Mouse (Mus musculus): ENCODE measurements around the gene Sgca. TPM values are rescaled to one million over a fixed set of nuclear protein-coding genes. Genes with fewer than 3 reads are reported as not detected.

The Sgca gene
- polyA plus RNA-seq, 1 experiment from 2014 or later, result not detected

DNA sequence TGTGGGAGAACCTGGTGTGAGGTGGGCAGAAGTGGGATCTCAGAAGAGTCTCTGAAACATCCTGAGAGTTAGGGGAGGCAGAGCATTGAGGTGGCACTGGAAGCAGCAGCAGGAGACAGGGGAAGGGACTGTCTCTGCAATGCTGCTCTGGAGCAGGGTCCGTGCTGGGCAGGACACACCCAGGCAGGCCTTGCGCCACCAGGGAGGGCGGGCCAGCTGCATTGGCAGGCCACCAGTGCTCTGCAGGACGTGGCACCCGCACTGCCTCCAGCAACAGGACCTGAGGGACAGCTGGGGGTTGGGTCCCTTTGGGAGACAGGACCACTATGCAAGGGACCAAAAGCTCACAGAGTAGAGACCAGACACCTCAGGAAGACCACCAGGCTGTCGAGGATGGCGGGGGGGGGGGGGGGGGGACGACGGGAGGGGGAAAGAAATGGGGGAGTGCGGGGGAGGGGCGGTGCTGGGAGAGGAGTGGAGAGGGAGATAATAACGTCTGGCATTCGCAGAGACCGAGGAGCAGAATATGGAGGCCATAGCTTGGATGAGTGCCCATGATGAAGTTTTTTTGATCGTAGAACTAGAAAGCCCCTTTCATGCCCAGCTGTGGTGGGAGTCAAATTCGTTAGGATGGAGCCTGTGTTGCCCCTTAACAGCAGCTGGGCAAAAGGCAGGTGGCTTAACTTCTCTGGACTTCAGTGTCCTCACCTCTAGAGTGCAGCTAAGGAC lies 60.3 kb downstream of the Sgca start:
- peaks cover 7% of the 10 kb centered on the region for H3K4me1 ChIP-seq
- WGBS, result 21% methylated on average over 13 of the region's 16 CpGs
- ATAC-seq (replicated peaks), result no peak
- no peak overlapping the region for H3K27ac ChIP-seq (replicated peaks)
- H3K4me3 ChIP-seq, result no peak overlapping the region
- H3K27me3 ChIP-seq, result no peaks in the 10 kb centered on the region
- H3K4me2 ChIP-seq (replicated peaks), result no peak overlapping the region
- no peaks in the 10 kb centered on the region for H3K36me3 ChIP-seq
- H3K9me3 ChIP-seq, result no peaks in the 10 kb centered on the region
- no peak overlapping the region for H3K9ac ChIP-seq (replicated peaks)

DNA sequence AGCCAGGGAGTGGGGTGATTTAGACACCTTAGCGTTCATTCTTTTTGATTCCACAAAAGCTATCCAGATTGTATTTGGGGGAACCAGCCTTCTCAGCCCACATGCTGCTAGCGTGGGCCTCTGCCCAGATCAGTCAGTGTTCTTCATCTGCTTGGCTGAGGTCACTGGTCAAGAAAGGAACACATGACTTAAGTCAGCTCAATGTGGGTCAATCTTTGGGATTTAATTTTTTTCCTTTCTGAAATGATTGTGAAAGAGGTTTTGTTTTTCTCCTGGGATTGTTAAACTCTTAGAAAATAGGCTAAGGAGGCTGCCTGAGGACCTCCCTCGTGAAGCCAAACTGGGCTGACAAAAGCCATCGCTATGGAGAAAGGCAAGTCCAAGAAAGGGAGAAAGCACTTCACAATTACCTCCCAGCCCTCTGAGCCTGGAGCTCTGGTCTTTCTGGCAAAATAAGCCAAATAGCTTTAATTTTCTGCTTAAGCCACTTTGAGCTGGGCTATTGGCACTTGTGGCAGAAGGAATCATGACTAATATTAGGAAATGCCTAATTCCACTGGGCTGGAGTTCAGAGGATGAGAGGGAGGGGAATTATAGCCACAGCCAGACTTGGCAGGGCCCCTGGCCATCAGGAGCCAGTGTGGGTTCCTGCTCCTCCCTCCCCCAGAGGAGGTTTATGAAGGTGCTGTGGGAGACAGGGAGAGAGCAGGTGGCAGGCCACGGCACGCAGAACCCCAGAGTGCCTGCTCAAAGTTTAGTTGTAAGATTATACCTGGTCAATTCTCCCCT lies 62.6 kb downstream of the Sgca start:
- 47% methylated on average over 6 of the region's 6 CpGs for WGBS
- Histone ChIP-seq H3K27ac (replicated peaks) (no peak overlapping the region), H3K27me3 (no peaks in the 10 kb centered on the region), H3K9me3 (no peaks in the 10 kb centered on the region), H3K9ac (replicated peaks) (no peak overlapping the region), H3K4me1 (peaks cover 7% of the 10 kb centered on the region), H3K4me2 (replicated peaks) (no peak overlapping the region), H3K36me3 (no peaks in the 10 kb centered on the region), H3K4me3 (no peak overlapping the region)
- no peak for ATAC-seq (replicated peaks)

Other genes with a start within 250 kb of the Sgca start
- gene Cdc34b, start 234.5 kb downstream of the Sgca start, polyA plus RNA-seq (2015; fragmentation: Nextera tagmentation; extraction: Ambion mirVana), result 0.15 TPM in 1 of 2 replicates, not detected in the other
- 0.13 TPM in 1 of 2 replicates, not detected in the other for gene Tmem92, start 193.6 kb downstream of the Sgca start, polyA plus RNA-seq (2015; fragmentation: Nextera tagmentation; extraction: Ambion mirVana)
- gene Col1a1, start 40.1 kb downstream of the Sgca start, polyA plus RNA-seq (2015; fragmentation: Nextera tagmentation; extraction: Ambion mirVana), result 40.2 and 40.5 TPM in 2 replicates
- gene Hils1, start 8.7 kb downstream of the Sgca start, polyA plus RNA-seq (2015; fragmentation: Nextera tagmentation; extraction: Ambion mirVana), result not detected in 2 replicates
- gene Ppp1r9b, start 14.7 kb upstream of the Sgca start, polyA plus RNA-seq (2015; fragmentation: Nextera tagmentation; extraction: Ambion mirVana), result 23.0 and 23.9 TPM in 2 replicates
- 120 and 123 TPM in 2 replicates for gene Samd14, start 33.6 kb upstream of the Sgca start, polyA plus RNA-seq (2015; fragmentation: Nextera tagmentation; extraction: Ambion mirVana)
- 26.4 and 27.3 TPM in 2 replicates for gene Pdk2, start 65.0 kb upstream of the Sgca start, polyA plus RNA-seq (2015; fragmentation: Nextera tagmentation; extraction: Ambion mirVana)
- 5.9 and 6.9 TPM in 2 replicates for gene Itga3, start 100.5 kb upstream of the Sgca start, polyA plus RNA-seq (2015; fragmentation: Nextera tagmentation; extraction: Ambion mirVana)
- gene Dlx3, start 143.8 kb upstream of the Sgca start, polyA plus RNA-seq (2015; fragmentation: Nextera tagmentation; extraction: Ambion mirVana), result not detected in 2 replicates
- gene Dlx4, start 169.9 kb upstream of the Sgca start, polyA plus RNA-seq (2015; fragmentation: Nextera tagmentation; extraction: Ambion mirVana), result not detected in 2 replicates

Measured in forebrain, embryonic 15.5 days (tissue).